Mouse (Mus musculus): ENCODE results near the gene Zbtb26.
A peak's percentile ranks its signal among the peaks of the same experiment; 100 is the strongest.

Zbtb26 gene

GRCm38 (mm10) chr2:37442611-37443591 lies at the start of gene Zbtb26, which contains the start of the genes Zbtb6 and Rabgap1:
Zbtb26 (minus strand) TSS chr2:37443135.
Zbtb6 (minus strand) TSS chr2:37443171.
Rabgap1 (plus strand) TSS chr2:37443279.
- DNase-seq, result peak; percentile 97

DNA sequence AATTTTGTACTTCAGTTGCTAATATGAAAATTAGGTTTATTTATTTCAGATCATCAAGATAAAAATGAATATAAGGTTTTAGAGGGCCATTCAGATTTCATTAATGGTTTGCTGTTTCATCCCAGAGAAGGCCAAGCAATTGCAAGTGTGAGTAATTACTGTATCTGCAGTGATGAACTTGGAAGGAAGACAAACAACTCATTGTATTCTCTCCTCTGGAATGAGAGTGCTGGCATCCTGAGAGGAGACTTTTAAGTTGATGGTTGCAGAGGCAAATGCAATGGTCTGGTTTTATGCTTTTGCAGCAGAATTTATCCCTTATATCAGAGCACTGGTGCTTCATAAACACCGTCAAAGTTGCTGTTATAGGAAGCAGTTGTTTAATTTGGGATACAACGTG lies 46.0 kb upstream of the Zbtb26 start:
- DNase-seq, result no peak

- no peak for DNase-seq
These were observed 43.5 kb upstream of the Zbtb26 start for GRCm38 (mm10) chr2:37486408-37486807.

- peak in 1 of 2 experiments; percentile 21 for DNase-seq
These were observed 42.4 kb upstream of the Zbtb26 start for GRCm38 (mm10) chr2:37485370-37485769.

DNA sequence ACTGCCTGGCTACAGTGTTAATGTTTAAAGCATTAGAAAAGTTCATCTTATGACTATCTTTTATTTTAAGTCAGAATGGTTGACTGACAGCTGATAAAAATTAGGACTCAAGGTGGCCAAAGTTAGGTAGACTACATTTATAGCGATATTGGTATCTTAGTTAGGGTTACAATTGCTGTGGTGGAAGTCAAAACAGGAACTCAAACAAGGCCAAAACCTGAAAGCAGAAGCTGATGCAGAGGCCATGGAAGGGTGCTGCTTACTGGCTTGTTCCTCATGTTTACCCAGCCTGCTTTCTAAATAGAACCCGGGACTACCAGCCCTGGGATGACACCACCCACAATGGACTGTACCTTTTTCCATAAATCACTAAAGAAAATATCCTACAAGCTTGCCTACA lies 41.2 kb upstream of the Zbtb26 start:
- DNase-seq, result no peak

DNA sequence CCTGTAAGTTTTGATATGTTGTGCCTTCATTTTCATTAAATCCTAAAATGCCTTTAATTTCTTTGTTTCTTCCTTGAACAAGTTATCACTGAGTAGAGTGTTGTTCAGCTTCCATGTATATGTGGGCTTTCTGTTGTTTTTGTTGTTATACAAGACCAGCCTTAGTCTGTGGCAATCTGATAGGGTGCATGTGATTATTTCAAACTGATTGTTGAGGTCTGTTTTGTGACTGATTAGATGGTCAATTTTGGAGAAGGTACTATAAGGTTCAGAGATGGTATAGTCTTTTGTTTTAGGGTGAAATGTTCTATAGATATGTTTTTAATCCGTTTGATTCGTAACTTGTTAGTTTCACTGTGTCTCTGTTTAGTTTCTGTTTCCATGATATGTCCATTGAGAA lies 37.1 kb upstream of the Zbtb26 start:
- no peak for DNase-seq

- no peak for DNase-seq
These were observed 36.6 kb upstream of the Zbtb26 start for GRCm38 (mm10) chr2:37479559-37479958.

DNA sequence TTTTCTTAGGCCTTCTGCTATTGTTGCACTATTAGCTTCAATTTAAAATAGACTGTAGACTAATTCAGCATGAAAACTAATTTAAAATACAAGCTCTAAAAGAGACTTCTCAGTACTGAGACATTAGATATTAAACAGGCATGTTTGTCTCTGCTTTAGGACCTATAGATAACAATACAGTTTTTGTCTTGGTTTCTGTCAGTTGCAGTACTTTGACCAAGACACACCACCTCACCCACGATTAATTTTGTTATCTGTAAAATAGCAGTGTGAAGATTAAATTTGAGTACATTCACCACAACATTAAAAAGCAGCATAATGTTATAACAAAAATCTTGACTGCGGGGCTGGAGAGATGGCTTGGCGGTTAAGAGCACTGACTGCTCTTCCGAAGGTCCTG lies 23.3 kb upstream of the Zbtb26 start:
- DNase-seq, result no peak

DNA sequence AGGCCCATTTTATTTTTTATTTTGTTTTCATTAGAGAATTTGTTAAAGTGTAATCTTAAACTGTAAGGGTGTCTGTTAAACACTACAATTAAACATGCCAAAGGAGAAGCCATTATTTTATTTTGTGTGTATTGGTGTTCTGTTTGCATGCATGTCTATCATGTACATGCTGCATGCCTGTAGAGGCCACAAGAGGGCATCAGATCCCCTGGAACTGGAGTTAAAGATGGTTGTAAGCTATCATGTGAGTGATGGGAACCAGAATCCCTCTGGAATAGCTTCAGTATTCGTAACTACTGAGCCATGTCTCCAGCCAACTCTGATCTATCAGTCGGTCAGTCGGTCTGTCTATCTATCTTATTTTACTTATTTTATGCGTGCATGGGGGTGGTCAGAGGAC lies 17.8 kb upstream of the Zbtb26 start:
- no peak for DNase-seq

DNA sequence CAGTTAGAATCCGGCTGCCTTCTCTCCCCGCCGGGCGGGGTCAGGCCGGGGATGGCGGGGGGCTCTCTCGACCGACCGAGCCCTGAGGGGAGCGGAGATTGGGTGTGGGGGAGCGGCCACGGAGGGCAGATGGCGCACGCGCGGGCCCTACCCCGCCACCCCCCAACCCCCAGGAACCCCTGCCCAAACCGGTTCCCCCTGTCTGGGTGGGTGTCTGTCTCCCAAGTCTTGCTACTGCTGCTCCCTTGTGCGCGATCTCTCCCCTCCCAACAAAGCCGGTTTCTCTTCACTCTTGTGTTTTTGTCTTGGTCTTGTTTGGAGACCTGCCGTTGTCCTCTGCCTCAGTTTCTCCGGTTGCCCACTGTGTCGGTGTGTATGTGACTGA lies 9.4 kb upstream of the Zbtb26 start:
- no peak for DNase-seq

DNA sequence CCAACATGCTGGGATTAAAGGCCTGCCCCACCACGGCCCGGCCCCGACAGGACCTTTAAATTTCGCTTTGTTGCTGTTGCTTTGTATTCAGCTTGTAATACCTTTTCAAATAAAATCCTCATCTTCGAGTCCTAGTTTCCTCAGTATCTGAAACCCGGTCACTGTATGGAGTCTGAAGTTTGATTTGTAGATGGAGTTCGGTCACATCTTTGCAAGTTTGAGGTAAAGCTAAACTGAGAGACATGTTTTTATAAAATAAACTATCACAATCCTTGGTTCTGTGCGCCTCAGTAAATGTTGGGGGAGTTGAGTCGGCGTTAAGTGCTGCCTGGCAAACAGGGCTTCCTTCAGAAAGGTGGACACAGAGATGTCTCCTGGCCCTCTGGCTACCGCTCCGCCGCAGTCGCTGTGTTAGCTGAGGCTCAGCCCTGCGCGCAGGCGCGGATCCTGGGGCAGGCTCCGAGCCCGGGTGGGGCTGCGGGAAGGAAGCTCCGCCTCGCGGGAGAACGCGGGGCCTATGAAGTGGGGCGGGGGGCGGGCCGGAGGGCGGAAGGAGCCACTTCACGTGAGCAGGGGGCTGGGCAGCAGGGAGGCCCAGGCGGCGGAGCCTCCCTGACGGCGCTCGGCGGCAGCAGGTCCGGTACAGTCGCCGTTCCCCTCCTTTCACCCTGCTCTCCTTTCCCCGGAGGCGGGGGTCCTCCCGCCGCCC lies 8.9 kb upstream of the Zbtb26 start:
- DNase-seq, result peak; percentile 96 to 97

- no peak for DNase-seq
These were observed 11.3 kb downstream of the Zbtb26 start for GRCm38 (mm10) chr2:37431609-37432008.

DNA sequence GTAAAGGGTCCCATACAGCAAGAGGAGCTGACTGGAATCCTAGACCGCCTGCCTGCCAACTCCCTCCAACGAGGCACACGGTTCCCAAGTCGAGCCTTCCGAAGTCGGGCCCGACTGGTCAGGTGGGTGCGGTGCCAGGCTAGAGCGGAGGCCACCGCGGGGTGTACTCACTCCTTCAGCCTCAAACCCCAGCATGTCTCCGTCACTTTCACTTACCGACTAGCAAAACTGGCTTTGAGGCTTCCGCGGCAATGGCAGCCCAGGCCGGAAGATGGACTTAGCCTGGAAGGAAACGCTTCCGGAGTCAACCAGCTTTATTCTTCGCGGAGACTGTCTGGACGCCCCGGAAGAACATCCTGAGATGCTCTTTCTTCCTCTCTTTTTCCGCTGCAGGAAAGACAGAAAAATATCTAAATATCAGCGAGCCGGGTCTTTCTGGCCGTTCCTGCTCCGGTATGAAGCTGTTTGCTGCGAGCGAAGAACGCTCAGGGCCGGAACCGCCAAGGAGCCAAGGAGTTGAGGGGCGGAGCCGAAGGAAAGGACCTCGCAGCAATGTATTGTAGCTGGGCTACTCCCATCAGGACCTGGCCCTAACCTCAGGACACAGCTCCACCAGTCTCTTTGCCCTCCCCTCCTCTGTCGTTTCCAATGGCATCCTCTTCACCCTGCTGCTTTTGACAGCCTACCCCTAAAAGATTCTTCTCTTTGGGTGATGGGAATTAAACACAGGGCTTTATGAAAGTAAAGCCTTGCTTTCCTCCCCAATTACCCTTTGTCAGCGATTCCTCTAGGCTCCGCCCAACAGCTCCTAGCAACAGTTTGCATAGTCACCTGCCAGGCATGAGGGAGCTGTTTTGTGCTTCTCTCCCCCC lies 12.1 kb downstream of the Zbtb26 start:
- peak; percentile 86 to 87 for DNase-seq

- no peak for DNase-seq
These were observed 19.3 kb downstream of the Zbtb26 start for GRCm38 (mm10) chr2:37423671-37424070.

DNA sequence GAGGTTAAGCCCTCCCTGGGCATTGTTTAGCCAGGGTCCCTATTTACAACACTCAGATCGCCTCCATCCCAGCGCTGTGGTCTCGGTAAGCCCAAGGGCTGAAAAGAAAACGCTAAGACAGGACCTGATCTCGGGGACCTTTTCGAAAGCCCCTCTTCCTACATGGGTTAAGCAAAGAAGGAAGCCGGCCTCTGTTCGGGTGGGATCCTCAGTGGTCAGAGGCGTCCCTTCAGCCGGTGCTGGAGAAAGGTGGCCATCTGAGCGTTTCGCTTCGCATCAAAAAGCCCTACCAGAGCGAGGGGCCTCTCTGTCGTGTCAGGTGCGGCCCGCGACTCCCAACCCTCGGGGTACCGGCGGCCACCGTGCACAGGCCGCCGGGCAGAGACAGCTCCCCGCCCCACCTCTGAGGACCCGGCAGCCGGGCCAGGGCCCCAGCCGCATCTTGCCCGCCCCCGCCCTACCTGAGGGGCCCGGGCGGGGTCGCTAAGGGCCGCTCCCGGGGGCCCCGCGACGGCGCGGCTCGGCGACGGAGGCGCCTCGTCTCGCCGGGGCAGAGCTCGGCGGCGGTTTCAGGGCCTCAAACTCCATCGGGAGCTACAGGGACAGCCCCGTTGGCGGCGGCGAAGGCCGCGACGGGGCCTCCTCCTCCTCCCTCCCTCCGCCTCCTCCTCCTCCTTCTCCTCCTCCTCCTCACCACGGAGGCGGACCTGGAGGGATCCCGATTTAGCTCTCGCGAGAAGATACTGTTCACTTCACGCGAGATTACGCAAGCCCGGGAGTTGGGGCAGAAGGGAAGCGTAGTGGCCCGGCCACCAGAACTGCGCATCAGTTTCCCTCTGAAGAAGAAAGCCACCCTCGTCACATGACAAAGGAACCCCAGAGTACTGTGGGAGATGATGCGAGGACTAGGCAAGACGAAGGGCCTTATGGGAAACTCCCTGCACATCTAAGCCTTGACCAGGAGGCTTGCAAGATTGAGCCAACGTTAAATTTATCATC lies 20.3 kb downstream of the Zbtb26 start, which contains the start of gene Rc3h2:
Gene Rc3h2 (minus strand): TSS at position 598 of the 999 bp plus-strand sequence.
- peak; percentile 96 to 97 for DNase-seq

- no peak for DNase-seq
These were observed 21.0 kb downstream of the Zbtb26 start for GRCm38 (mm10) chr2:37421903-37422302.

GRCm38 (mm10) chr2:37395539-37395938 lies 47.4 kb downstream of the Zbtb26 start:
- no peak for DNase-seq

GRCm38 (mm10) chr2:37382921-37383320 lies 60.0 kb downstream of the Zbtb26 start:
- no peak for DNase-seq

Data from lung, postnatal 4 days (tissue).